Comparison of ENCODE assay signal across 2 mouse cellular contexts in the genomic region with DNA sequence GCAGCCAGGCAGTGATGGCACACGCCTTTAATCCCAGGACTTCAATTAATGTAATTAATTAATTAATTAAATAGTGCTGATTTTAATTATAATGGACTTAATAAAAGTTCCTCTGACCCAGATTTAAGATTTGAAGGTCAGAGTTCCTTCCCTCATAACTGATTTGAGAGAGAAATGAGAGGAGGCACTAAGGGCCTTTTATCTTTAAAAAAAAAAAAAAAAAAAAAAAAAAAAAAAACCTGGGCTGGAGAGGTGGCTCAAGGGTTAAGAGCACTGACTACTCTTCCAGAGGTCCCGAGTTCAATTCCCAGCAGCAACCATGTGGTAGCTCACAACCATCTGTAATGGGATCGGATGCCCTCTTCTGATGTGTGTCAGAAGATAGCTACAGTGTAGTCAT.
TF ChIP-seq lines count a peak whose summit lies in the region.

No protein-coding gene starts in this region.

TF ChIP-seq in CH12.LX, 34 proteins besides CTCF, POLR2A, EP300 and RAD21:
- TF ChIP-seq ZNF384 (IDR thresholded peaks at IDR 0.05; ENCODE audit: low read depth, low read length): peak; percentile 68
- no peak for TF ChIP-seq ELF1 (IDR thresholded peaks at IDR 0.05; ENCODE audit: low read depth, low read length)
TF ChIP-seq in CH12.LX: peak in this region for 1.

TF ChIP-seq in MEL, 35 proteins besides CTCF, POLR2A, EP300 and RAD21:
- TF ChIP-seq ZNF384 (IDR thresholded peaks at IDR 0.05; ENCODE audit: low read depth, low read length): peak; percentile 67; the same call in 1 of the 2 replicates
- no peak for TF ChIP-seq JUND (IDR thresholded peaks at IDR 0.05; ENCODE audit: low read depth, low read length)
